Mouse (Mus musculus) kidney, adult 18-20 months (tissue): ENCODE measurements around the gene Sesn1.
A peak's percentile ranks its signal among the peaks of the same experiment; 100 is the strongest.

ENCODE experiments used
- DNase-seq: peaks from one replicate; pipeline ENCODE4 v3.0.0; 2021

The Sesn1 gene

DNA sequence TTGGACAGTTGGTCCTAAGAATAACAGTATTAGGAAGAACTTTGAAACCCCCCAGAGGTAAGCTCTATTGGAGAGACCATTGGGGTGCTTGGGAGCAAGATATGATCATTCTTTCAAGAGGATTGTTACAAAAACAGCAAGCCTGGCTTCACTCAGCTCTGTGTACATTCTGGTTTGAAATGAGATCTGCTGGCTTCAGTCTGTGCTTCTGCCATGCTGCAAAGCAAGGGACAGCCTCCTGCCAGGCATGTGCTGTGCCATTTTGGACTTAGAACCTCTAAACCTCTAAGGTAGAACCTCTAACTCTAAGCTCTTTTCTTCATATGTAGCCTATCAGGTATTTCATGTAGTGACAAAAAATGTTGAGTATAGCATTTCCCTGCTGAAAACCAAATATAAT lies 65.9 kb downstream of the Sesn1 start:
- DNase-seq = no peak

DNA sequence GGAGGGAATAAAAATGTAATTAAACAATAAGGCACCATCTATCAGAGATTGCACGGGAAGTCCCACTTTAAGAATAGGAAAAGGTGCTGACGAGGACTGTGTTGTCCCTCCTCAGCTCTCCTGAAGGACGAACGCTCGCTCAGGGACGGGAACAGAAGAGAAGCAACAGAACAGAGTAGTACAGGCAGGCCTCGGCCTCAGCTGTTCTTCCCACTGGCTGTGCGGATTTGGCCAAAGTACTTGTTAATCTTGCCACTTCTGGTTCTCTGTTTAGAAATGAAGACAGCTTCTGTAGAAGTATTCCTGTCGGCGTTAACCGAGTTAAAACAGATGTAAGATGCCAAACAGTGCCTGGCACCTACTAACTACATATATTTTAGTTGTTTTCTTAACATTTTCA lies 68.6 kb downstream of the Sesn1 start:
- no peak for DNase-seq

DNA sequence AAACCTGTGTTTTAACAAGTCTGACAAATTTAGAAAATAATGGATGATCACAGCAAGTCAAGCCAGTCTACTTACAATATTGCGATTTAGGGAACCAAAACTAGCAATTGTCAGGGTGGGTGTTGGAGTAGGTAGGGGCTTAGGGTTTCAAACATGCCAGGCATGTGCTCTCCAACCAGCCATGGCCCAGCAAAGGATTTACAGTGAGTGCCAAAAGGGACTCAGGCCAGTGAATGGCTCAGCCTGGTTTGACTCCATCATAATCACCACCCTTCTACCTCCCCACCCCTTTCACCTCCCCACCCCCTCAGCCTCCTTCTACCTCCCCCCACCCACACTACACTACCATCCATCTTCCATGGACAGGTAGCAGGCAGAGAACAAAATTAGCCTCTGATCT lies 69.9 kb downstream of the Sesn1 start:
- no peak for DNase-seq

DNA sequence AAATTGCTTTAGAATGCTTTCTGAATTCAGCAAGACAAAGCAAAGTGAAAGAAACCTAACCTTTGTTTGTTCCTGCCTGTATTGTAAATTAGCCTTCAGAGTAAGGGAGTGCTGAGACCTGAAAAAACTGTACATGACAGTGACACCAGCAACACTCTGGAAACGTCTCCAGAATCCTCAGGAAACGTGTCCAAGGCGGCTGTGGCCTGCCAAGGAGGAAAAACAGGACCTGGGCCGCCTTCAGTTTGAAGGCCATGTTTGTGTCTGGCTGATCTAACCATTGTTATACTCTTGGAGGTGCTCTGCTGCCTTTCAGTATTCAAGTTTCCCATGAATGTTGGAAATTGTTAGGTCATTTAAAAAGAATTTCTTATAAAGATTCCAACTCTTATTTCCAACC lies 70.5 kb downstream of the Sesn1 start:
- no peak for DNase-seq

DNA sequence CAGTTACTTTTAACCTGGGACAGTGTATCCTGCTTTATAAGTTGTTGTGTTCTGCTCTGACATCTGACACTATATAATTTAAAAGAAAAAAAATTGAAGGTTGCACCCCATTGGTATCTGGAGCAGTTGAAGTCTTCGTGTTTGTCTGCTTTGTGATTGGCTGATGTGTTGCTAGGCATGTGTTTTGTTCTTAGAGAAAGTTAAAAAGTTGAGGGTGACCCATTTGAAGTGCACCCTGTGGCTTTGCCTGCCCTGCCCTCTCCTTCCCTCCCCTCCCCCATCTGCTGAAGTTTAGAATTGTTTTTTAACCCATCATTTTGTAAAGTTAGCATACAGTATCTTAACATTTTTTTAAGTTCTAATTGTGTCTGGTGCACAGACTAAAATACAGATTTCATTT lies 71.0 kb downstream of the Sesn1 start:
- DNase-seq = no peak

DNA sequence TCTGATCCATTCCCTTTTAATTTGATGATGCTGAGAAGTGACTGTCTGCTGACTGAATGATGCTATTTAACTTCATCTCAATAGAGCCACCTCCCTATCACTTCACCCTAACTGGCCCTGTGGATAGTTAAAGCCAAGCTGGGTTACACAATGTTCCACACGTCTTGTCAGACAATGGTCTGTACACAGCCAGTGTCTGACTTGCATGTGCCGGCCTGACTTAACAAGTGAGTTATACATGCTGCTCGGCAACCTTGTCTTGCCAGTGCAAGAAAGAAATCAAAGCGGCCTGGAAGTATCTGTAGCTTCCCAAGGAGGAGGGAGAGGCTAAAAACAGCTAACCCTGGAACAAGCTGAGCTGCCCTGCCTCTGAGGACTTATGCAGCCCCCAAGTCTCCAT lies 71.7 kb downstream of the Sesn1 start:
- no peak for DNase-seq

DNA sequence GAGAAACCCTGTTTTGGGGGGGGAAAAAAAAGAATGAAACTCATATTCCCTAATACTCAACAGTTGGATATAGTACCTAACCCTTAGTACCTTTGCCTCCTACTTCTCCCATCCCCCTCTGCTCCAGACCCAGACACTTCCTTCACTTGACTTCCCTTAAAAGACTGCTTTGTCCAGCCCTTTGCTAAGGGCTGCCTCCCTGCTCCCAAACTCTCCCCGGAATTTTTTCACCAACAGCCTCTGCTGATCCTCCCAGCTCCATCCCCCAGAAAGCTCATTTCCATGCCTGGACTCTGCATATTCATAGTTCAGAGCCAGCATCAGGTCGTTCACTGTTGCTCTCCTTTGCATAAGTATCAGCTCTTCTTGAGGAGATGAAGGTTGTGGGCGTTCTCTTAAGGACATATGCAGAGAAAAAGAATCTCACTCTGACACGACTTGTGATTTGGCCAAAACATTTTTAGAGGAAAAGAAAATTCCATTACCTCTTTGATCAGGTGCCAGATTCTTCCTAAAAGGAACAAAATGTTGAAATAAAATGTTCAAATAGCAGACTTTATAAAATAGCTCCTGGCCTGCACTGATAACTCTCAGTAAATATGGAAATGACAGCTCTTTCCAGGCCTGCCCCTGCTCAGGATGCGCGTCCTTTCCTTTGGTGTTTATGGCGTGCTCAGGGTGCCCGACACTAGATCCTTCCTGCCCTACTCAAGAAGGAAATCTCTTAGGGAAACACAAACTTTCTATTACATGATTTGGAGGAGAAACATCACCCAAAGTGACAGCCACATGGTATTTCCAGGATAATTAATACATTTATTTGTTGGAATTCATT lies 74.2 kb downstream of the Sesn1 start:
- DNase-seq = no peak

DNA sequence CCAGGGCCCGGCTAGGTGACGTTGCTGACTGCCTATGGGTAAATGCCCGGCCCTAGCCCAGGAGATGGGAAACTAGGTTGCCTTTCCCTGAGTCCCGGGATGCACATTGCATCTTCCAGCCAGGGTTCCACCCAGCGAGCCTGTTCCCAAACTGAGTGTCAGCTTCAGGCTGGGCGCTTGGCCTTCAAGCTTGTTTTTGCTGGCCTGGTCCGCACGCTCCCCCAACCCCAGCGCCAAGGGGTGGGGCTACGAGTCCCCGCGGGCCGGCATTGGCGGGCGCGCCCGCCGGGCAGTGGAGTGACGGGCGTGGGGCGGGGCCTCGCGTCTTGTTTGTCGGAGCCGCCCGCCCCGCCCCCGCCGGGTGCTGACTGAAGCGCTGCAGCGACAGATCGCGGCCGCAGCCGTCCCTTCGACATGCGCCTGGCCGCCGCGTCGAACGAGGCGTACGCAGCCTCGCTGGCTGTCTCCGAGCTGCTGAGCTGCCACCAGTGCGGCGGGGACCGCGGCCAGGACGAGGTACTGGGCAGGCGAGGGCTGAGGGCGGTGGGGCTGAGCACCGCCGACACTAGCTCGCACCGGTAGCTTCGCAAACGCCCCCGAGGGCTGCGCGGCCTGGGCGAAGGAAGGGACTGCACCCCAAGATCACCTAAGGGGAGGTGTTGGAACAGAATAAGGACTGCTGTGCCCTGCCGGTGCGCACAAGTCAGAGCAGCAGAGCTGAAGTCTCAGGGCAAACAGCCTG lies 77.5 kb downstream of the Sesn1 start:
- peak; percentile 94 for DNase-seq

DNA sequence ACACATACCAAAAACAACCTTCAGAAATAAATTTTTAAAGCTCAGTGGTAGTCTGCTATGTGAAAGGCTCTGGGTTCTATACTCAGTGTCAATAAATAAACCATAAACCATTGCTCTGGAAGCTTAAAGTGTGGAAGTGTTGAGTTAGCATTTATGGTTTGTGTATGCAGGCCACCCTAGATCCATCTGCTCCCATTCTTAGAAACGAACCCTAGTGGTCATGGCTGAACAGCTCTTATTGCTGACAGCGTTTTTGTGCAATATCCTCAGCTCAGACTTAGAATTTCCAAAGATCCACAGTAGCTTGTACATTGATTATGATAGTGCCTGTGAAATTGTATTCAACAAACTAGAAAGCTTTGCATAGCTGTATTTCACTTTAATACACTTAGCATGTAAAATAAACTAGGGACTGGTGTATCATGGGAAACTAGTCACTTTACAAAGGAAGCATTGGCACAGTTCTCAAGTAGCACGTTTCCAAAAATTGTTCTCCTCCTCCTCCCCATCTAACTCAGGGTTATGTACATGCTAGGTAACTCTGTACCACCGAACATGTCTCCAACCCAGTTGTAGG lies 78.7 kb downstream of the Sesn1 start:
- no peak for DNase-seq

DNA sequence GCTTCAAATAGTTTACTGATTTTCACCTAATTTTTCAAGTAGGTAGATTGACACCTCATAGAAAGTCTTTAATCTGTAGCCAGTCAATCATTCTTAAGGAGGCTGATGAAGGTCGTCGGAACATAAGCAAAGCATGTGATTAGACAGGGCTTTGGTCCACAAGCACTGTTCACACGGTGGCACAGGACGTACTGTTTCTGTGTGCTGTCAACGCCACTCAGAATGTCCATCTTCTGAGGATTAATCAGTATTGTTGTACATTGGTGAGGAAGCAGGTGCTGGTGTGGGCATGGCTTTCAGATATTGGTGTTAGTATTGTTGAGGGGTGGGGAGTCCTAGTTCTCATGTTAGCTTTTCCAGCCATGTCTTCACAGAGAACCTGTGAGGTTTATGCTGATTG lies 79.8 kb downstream of the Sesn1 start:
- no peak for DNase-seq

DNA sequence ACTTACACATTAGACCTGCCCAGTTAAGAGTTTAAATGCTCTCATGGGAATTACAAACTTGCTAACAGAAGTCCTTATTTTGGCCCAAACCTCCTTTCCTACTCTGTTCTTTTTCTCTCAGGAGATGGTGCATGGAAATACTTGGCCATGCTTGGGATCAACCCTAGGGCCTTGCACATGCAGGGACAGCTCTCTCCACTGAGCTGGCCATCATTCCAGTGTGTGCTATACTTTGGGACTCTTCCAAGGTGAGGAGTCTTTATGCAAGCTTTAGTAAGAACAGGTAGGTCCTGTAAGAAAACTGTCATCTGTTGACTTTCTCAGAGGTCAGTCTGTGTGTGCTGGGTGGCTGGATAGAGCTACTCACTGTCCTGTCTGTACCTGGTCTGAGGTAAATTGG lies 80.8 kb downstream of the Sesn1 start:
- DNase-seq = no peak

DNA sequence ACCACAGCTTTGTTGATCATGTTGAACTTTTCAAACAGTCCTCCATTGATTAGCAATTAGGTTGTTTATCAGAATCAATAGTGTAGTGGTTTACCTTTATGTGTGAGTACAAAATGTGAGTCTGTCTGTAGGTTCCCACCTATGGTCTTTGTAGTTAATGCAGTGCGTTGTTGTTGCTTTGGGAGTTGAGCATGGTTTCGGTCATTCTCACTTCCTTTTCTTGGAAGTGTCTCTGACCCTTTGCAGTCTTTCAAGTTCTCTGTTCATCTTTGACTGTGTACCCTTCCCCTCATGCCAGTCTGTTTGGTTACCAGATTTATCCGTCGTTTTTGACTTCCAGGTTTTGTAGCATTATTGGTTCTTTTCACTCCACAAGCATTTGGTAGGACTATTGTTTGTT lies 81.6 kb downstream of the Sesn1 start:
- no peak for DNase-seq

DNA sequence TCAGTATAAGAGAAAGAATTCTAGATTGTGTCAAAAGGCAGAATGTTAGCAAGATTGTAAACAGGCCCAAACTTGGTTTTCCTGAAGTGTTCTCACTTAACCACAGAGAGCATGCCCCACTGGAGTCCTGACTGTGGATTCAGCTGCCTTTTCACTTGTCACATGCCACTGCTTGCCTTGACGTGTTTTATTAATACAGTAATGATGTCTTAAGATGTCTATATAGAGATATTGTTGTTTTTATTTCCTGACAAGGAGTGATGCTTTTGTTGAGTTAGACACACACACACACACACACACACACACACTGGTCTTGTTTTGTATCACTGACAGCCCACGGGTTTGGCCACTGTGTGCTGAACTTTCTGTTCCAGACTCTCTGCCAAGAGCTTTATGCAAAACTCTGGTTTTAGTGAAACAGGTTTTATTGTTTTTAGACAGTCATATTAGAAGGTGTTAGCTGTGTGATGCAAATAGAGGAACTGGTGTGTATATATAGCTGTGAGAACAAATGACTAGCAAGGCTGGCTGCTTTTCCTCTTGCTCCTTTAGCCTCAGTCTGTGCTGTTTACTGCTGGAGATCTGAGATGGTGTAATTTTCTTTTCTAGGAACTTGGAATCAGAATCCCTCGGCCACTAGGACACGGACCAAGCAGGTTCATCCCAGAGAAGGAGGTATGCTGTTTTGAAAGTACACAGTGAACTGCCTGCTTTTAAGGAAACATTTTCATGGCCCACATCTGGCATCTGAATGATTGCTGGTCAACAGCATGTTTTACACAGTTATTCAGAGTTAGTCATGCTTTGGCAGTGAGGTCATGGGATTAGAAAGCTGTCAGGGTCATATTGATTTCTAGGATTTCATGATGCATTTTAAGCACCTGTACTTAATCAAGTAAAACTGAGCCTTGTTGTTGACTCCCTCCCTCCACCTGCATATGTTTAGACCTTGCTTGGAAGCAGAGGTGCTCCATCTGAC lies 84.0 kb downstream of the Sesn1 start:
- DNase-seq = peak; percentile 60

DNA sequence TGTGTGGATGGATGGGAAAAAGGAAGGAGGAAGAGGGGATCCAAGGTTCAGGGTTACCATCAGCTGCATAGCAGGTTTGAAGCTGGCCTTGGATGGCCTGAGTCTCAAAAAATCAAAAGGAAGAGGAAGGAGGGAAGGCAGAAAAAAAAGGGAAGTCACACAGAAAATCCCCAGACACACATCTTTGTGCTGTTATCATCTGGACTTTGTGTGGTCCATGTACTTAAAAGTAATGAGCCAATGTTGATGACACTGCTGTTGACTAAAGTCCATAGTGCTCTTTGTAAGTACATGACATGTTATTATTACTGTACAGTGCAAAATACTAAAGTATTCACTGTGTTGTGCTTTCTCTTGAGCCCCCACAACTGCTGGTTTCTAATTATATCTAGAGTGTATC lies 86.7 kb downstream of the Sesn1 start:
- DNase-seq = no peak

DNA sequence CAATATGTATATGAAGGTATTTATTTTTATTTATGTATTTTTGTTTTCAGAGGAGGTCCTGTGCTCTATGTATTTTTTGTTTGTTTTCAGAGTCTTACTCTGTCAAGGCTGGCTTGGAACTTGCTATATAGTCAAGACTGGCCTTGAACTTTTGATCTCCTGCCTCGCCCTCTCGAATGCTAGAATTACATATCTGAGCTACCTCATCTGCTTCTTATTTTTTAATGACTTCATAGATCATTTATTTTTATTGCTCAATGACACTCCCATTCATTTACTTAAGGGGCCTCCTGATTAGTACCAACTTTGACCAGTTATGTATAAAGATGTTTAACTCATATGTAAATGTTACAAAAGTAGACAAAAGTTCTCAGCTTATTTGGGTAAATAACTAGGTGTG lies 87.1 kb downstream of the Sesn1 start:
- DNase-seq = no peak

DNA sequence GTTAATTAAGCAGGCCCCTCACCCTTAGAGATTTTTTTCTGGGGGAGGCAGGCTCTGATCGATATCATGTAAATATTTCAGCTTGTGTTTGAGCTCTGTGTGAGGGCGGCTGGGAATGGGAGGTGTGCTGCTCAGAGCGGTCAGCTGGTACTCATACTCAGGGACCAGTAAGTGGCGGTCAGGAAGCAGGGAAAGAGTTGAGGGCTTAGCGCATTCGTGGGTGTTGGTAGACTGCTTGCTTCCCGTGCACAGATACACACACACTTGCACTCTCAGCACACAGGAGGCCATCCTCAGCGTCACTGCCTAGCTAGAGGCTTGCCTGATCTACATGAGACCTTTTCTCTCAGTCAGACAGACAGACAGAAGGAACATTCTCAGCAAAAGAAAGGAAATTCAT lies 91.7 kb downstream of the Sesn1 start:
- DNase-seq = no peak

DNA sequence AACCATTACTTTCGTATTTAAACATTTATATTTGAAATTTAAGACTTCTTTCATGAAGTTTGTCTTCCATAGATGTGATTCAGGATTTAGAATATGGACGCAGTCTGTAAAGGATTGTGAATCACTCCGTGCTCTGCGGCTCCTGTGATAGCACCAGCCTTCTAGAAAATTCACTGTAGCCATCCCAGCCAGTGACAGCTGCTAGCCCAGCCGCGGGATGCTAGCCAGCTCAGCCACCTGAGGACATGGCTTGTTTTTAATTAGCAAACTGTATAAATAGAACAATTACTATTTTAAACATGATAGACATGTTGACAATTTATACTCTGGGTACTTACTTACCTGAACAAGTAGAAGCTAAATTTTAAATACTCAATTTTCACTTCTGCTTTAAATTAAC lies 92.1 kb downstream of the Sesn1 start:
- DNase-seq = no peak

DNA sequence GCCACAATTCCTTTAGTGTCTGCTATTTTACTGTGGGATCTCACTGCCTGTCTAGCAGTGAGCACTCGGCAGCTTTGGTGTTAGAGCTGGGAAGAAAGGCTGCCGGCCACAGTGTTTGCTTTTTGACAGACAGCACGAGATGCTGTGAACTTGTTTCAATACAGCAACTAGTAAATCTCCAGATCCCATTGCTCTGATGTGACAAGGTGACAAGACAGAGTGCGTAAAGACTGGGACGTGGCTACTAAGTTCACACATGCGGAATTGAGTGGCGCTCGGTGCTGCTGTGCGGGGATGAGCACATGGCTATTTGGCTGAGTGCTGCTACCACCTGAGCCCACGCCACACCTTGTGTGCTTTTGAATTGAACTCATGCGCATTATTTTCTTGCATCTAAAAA lies 97.7 kb downstream of the Sesn1 start:
- DNase-seq = no peak

DNA sequence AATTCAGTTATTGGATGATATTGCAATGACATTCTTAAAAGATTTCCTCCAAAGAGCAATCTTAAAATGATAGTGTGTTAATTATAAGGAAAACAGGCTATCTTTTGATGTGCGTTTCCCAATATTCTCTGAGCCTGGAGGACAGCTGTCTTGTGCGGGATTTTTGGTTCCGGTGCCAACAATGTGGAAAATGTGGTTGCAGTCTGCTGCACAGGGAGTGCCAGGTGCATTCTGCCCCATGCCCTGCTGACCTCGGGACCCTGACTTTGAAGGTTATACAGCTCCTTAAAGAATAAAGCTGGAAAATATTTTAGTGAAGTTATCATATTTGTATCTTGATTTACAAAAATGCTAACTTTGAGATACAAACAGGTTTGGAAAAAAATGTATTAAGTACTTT lies 98.2 kb downstream of the Sesn1 start:
- no peak for DNase-seq

DNA sequence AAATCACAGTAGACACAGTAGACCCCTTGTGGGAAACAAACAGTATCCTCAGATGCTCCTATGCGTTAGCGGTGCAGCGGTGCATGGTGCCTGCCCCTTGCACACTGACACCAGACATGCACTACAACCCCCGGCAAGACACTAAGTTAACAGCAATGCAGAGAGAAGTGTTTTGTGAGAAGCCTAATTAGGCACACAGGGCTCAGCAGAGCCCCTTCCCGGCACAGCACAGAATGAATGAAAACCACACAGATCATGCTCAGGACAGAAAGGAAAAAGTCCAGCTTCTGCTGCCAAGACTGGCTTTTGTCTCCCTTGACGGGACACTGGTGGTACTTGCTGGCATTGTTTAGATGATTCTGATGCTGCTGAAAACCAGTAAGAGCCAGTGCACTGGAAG lies 99.2 kb downstream of the Sesn1 start:
- no peak for DNase-seq

DNA sequence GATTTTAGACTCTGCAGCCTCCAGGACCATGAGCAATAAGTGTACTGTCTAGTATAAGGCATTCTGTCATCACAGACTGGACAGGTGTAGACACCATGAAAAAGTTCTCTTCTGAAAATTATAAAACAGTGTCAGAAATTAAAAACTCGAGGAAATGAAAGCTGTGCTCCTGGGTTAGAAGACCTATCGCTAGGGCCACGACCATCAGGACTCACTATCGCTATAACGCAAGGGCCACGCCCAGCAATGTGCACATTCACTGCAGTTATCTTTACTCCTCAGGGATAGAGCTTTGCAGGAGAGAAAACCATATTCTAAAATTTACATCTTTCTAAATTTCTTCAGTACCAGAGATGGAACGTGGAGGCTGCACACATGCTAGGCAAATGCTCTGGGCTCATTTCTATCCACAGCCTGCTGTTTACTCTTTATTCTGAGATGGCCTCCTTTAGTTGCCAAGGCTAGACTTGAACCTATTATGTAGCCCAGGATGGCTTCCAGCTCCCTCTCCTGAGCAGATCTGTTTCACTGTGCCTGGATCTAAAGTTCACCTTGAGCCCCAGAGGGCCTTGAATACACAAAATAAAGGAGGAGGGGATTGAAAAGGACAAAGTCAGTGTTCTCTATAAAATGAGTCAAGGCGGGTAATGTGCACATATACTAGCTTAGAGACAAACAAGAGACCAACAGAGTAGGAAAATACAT lies 102.7 kb downstream of the Sesn1 start:
- DNase-seq = no peak

DNA sequence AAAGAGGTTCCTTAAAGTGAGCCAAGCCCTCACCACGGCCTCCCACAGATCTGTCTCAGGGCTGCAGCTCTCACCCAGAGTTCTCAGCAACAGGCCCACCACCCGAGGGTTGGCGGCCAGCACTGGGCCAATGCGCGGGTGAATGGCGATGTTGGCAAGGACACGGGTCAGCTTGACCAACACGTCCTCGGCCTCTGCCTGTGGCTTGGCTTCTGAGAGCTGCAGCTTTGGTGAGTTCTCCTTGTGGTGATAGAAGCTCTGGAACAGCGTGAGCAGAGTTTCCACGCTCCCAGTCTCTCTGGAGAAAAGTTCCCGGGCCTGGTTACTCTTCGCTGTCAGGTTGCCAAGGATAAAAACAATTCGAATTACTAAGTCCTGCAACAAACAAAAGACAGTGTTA lies 117.0 kb downstream of the Sesn1 start:
- DNase-seq = no peak
